Mouse (Mus musculus): Measurements from ENCODE around the gene Taz.

- TF ChIP-seq GATA1 (IDR thresholded peaks at IDR 0.05; ENCODE audit: borderline replicate concordance, low read length) (no peak), FLI1 (IDR thresholded peaks at IDR 0.05; ENCODE audit: low read length) (no peak)
Measured at GRCm38 (mm10) chrX:74281732-74282394, at the start of gene Taz, which contains the start of gene Dnase1l1.

Data from megakaryocyte, embryonic 14.5 days (primary cell).